Mouse (Mus musculus) MEL (cell line): Measurements from ENCODE around the gene Sort1.

Experiments used
- CTCF ChIP-seq, 3 experiments: IDR thresholded peaks in 2 of 3; conservative IDR thresholded peaks in 1 of 3; 2 replicates each; pipeline ENCODE4 v1.5.1; 2011 to 2012; ENCODE audit warnings: low read length in 3 of 3, low read depth in 2 of 3, mild to moderate bottlenecking in 2 of 3, improper control_type of control experiment in 1 of 3, inconsistent platforms in 1 of 3, mixed read lengths in 1 of 3, moderate library complexity in 1 of 3; ENCODE audit not compliant: control insufficient read depth in 1 of 3, insufficient read depth in 1 of 3, poor library complexity in 1 of 3, severe bottlenecking in 1 of 3
- ELF1 ChIP-seq: IDR thresholded peaks from 2 replicates; pipeline ENCODE4 v1.6.1; 2014; ENCODE audit warnings: low read depth, mild to moderate bottlenecking, inconsistent platforms, low read length, improper control_type of control experiment, moderate library complexity
- KAT2A ChIP-seq: conservative IDR thresholded peaks from 2 replicates; pipeline ENCODE4 v1.6.1; 2012; ENCODE audit warnings: low read depth, low read length, improper control_type of control experiment, inconsistent platforms
- MAZ ChIP-seq: IDR thresholded peaks from 2 replicates; pipeline ENCODE4 v1.6.1; 2012; ENCODE audit warnings: low read depth, mild to moderate bottlenecking, inconsistent platforms, low read length, improper control_type of control experiment
- MYC ChIP-seq: IDR thresholded peaks from 2 replicates; pipeline ENCODE4 v1.6.1; 2011; ENCODE audit warnings: low read depth, mild to moderate bottlenecking, low read length, improper control_type of control experiment, moderate library complexity
- NRF1 ChIP-seq: IDR thresholded peaks from 2 replicates; pipeline ENCODE4 v1.6.1; 2014; ENCODE audit warnings: low read depth, mild to moderate bottlenecking, inconsistent platforms, low read length, improper control_type of control experiment, moderate library complexity; ENCODE audit not compliant: poor library complexity, insufficient read depth, severe bottlenecking
- POLR2A ChIP-seq, 2 experiments: IDR thresholded peaks; 2 replicates each; pipeline ENCODE4 v1.6.1; 2011 to 2012; ENCODE audit warnings: low read length in 2 of 2, mild to moderate bottlenecking in 2 of 2, control low read depth in 1 of 2, improper control_type of control experiment in 1 of 2, low read depth in 1 of 2, moderate library complexity in 1 of 2; ENCODE audit not compliant: control insufficient read depth in 1 of 2, insufficient read depth in 1 of 2, poor library complexity in 1 of 2
- POLR2AphosphoS2 ChIP-seq: IDR thresholded peaks from 2 replicates; pipeline ENCODE4 v1.6.1; 2011; ENCODE audit warnings: low read length, improper control_type of control experiment
- TBP ChIP-seq: IDR thresholded peaks from 2 replicates; pipeline ENCODE4 v1.8.0; 2011; ENCODE audit warnings: low read depth, low read length, improper control_type of control experiment
- USF2 ChIP-seq, 2 experiments: IDR thresholded peaks; 2 replicates each; pipeline ENCODE4 v1.6.1; 2011 to 2012; ENCODE audit warnings: improper control_type of control experiment in 2 of 2, low read length in 2 of 2, borderline replicate concordance in 1 of 2, inconsistent platforms in 1 of 2, low read depth in 1 of 2, mild to moderate bottlenecking in 1 of 2; ENCODE audit not compliant: insufficient read depth in 1 of 2

- TF ChIP-seq CTCF (IDR thresholded peaks at IDR 0.05 in 2 of 3, conservative IDR thresholded peaks at IDR 0.05 in 1 of 3; ENCODE audit: control insufficient read depth in 1 of 3, insufficient read depth in 1 of 3, low read depth in 2 of 3, low read length in 3 of 3, poor library complexity in 1 of 3, severe bottlenecking in 1 of 3) (no peak), POLR2A (IDR thresholded peaks at IDR 0.05; ENCODE audit: control insufficient read depth in 1 of 2, insufficient read depth in 1 of 2, low read depth in 1 of 2, low read length in 2 of 2, poor library complexity in 1 of 2) (no peak), MAZ (no peak), POLR2AphosphoS2 (no peak), NRF1 (no peak), MYC (no peak), USF2 (IDR thresholded peaks at IDR 0.05; ENCODE audit: borderline replicate concordance in 1 of 2, insufficient read depth in 1 of 2, low read depth in 1 of 2, low read length in 2 of 2) (no peak), KAT2A (no peak), ELF1 (no peak), TBP (no peak)
These were observed 126.5 kb downstream of the Sort1 start for GRCm38 (mm10) chr3:108410359-108410714.
